Mouse (Mus musculus): ENCODE data around the gene Amdhd1. TPM values are rescaled to one million over a fixed set of nuclear protein-coding genes. Genes with fewer than 3 reads are reported as not detected.
A peak's percentile ranks its signal among the peaks of the same experiment; 100 is the strongest.

Gene Amdhd1
- not detected in 2 replicates for polyA plus RNA-seq (2014; fragmentation: Nextera tagmentation; extraction: Ambion mirVana)

DNA sequence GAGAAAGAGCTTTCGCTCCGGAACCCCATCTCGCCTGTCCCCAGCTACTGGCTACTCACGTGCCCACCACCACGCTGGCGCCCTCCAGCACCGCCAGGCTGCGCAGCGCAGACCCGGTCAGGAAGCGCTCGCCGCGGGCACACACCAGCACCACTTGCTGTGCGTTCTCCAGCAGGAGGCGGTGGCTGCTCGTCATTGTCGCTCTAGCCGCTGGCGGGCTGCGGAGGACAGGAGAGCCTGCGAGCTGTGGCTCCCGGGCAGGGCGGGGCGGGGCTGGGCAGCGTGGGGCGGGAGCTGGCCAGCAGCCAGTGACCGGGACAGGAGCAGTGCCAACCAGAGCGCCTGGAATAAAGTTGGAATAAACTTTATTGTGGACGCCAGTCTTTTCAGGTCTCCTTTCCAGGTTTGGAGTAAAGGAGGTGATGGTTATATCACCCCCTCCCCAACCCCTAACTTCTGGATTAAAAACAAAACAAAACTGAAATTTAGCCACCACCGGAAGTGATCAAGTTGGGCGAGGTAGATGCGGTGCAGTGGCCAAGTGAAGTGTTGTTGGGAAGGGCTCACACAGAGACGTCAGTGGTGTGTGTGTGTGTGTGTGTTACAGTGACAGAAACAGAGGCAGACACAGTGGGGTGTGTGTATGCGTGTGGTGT, at the start of gene Amdhd1:
Gene Amdhd1 (minus strand): TSS at position 259 of the 656 bp plus-strand sequence.
- Histone ChIP-seq H3K9ac (replicated peaks; ENCODE audit: low read depth, low read length) (0 out of 2 replicates have a peak within 1 kb of the TSS, but pooled peaks have one; percentile 12), H3K4me3 (ENCODE audit: low read depth, low read length) (peak within 1 kb of the TSS; percentile 27), H3K27ac (ENCODE audit: low read depth, low read length) (no peak within 1 kb of the TSS), H3K9me3 (ENCODE audit: control insufficient read depth, low read length) (no peaks in the 10 kb centered on the region), H3K27me3 (ENCODE audit: control insufficient read depth, insufficient read depth, low read length) (no peaks in the 10 kb centered on the region), H3K4me2 (ENCODE audit: low read depth, low read length) (peak within 1 kb of the TSS; percentile 63), H3K36me3 (ENCODE audit: control insufficient read depth, insufficient read depth, low read length) (no peaks in the 10 kb centered on the region), H3K4me1 (ENCODE audit: control insufficient read depth, insufficient read depth, low read length) (0 out of 2 replicates have a peak, but pooled peaks cover 6% of the 10 kb centered on the region)
- WGBS = 4% methylated on average over 35 of the region's 35 CpGs
- peak; percentile 93 for ATAC-seq (ENCODE audit: low read depth)

DNA sequence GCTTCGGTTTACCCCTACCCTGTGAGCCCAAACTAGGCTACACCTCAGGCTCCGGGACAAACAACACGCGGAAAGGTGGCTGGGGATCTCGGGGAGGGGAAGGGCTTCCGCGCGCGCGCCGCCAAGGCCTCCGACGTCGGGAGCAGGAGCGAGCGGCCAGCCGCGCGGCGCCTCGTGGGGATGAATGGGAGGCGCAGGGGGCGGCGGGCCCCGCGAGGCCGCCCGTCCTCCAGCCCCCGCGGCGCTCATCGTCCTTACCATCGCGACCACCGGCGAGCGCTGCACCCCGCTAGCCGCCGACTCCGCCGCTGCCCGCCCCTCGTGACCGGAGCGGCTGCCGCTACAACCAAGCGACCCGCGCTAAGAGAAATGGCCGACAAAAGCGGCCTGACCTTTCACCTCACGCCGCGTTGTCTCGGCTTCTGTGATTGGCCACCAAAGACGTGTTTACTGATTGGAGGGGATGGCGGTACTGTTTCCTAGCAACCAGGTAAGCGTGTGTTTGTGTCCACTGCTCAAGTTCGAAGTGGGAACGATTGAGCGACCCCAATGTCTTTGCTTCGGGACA, 49.5 kb upstream of the Amdhd1 start, which contains the start of gene Snrpf:
Gene Snrpf (minus strand): TSS at position 426 of the 568 bp plus-strand sequence.
- Histone ChIP-seq H3K36me3 (ENCODE audit: control insufficient read depth, insufficient read depth, low read length) (no peaks in the 10 kb centered on the region; the same call in 1 of the 2 replicates), H3K27me3 (ENCODE audit: control insufficient read depth, insufficient read depth, low read length) (no peaks in the 10 kb centered on the region; the same call in 1 of the 2 replicates), H3K4me2 (ENCODE audit: low read depth, low read length) (peak within 1 kb of the TSS; percentile 61), H3K9ac (replicated peaks; ENCODE audit: low read depth, low read length) (peak within 1 kb of the TSS; percentile 86), H3K9me3 (ENCODE audit: control insufficient read depth, low read length) (no peaks in the 10 kb centered on the region), H3K4me3 (ENCODE audit: low read depth, low read length) (peak within 1 kb of the TSS; percentile 79), H3K4me1 (ENCODE audit: control insufficient read depth, insufficient read depth, low read length) (peaks cover 9% of the 10 kb centered on the region), H3K27ac (ENCODE audit: low read depth, low read length) (peak within 1 kb of the TSS; percentile 83)
- ATAC-seq (ENCODE audit: low read depth) = peak; percentile 91
- under 1% methylated on average over 61 of the region's 63 CpGs for WGBS

DNA sequence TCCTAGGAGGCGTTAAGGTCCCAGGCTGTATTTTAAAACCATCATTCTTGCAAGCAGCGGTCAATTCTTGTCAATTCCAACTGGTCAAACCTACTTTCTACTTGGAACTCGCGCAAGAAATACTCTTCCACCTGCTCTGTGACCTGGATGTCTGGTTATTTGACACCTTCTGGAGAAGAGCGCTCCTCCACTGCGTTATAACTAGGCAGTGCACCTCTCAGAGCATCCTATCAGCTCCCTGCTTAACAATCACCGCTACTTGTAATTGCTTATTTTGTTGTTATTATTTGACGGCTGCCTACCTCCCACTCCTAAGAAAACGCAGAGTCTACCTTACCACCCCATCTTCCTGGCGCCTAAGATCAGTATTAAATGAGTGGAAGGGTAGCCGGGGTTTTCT, 49.0 kb upstream of the Amdhd1 start:
- Histone ChIP-seq H3K4me1 (ENCODE audit: control insufficient read depth, insufficient read depth, low read length) (peaks cover 9% of the 10 kb centered on the region), H3K36me3 (ENCODE audit: control insufficient read depth, insufficient read depth, low read length) (no peaks in the 10 kb centered on the region; the same call in 1 of the 2 replicates), H3K27ac (ENCODE audit: low read depth, low read length) (peak overlapping the region; percentile 83), H3K27me3 (ENCODE audit: control insufficient read depth, insufficient read depth, low read length) (no peaks in the 10 kb centered on the region; the same call in 1 of the 2 replicates), H3K9me3 (ENCODE audit: control insufficient read depth, low read length) (no peaks in the 10 kb centered on the region), H3K4me3 (ENCODE audit: low read depth, low read length) (peak overlapping the region; percentile 79), H3K4me2 (ENCODE audit: low read depth, low read length) (peak overlapping the region; percentile 54), H3K9ac (replicated peaks; ENCODE audit: low read depth, low read length) (peak overlapping the region; percentile 86)
- 0 out of 2 replicates have a peak, but pooled peaks have one; percentile 16 for ATAC-seq (ENCODE audit: low read depth)
- WGBS = under 1% methylated on average over 11 of the region's 11 CpGs

DNA sequence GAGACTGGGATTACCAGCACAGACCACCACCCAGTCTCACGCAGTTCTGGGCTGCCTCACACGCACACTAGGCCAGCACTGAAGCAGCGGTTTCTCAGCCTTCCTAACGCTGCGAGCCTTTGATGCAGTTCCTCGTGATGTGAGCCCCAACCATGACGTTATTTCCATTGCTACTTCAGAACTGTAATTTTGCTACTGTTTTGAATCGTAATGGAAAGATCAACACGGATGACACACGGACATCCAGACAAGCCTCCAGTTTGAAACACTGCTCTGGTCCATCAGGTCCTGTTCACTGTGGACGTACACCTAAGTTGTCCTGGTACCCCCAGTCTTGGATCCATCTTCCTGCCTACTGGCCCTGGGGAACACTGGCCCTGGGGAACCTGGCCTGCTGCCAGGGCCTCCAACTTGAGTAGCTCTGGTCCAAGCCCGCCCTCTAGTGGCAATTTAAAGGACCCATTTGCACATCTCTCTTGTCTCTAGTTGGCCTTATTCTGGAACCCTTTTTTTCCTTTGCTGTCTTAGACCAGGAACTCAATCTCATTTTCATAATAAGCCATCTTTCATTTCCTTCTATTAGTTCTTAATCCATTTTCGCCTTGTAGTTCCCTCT, 37.5 kb upstream of the Amdhd1 start:
- Histone ChIP-seq H3K9me3 (ENCODE audit: control insufficient read depth, low read length) (no peaks in the 10 kb centered on the region), H3K27ac (ENCODE audit: low read depth, low read length) (no peak overlapping the region), H3K4me1 (ENCODE audit: control insufficient read depth, insufficient read depth, low read length) (no peaks in the 10 kb centered on the region), H3K9ac (replicated peaks; ENCODE audit: low read depth, low read length) (no peak overlapping the region), H3K4me2 (ENCODE audit: low read depth, low read length) (no peak overlapping the region), H3K36me3 (ENCODE audit: control insufficient read depth, insufficient read depth, low read length) (peaks cover 9% of the 10 kb centered on the region), H3K27me3 (ENCODE audit: control insufficient read depth, insufficient read depth, low read length) (no peaks in the 10 kb centered on the region), H3K4me3 (ENCODE audit: low read depth, low read length) (no peak overlapping the region)
- no peak; the same call in 1 of the 2 replicates for ATAC-seq (ENCODE audit: low read depth)
- WGBS = 70% methylated on average over 13 of the region's 13 CpGs

DNA sequence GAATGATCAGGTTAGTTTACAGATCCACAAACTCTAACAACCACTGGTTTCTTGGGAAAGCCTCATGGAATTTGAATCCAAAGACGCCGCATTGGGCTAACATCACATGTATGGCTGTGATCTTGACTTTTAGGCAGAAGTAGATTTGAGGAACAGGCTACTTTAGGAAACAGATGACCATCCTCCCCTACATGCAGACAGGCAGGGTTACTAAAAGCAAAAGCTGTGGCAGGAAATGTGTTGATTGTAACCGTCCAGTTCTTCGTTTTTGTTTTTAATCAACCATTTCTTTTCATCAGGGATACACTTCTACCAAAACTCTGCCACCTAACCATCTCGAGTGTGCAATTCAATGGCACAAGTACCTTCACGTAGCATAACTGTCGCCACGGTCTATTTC, 36.1 kb upstream of the Amdhd1 start:
- Histone ChIP-seq H3K27me3 (ENCODE audit: control insufficient read depth, insufficient read depth, low read length) (no peaks in the 10 kb centered on the region), H3K9ac (replicated peaks; ENCODE audit: low read depth, low read length) (no peak overlapping the region), H3K4me1 (ENCODE audit: control insufficient read depth, insufficient read depth, low read length) (no peaks in the 10 kb centered on the region), H3K36me3 (ENCODE audit: control insufficient read depth, insufficient read depth, low read length) (no peaks in the 10 kb centered on the region), H3K4me2 (ENCODE audit: low read depth, low read length) (no peak overlapping the region), H3K4me3 (ENCODE audit: low read depth, low read length) (no peak overlapping the region), H3K27ac (ENCODE audit: low read depth, low read length) (no peak overlapping the region), H3K9me3 (ENCODE audit: control insufficient read depth, low read length) (no peaks in the 10 kb centered on the region)
- WGBS = 94% methylated on average over 8 of the region's 8 CpGs
- no peak for ATAC-seq (ENCODE audit: low read depth)

DNA sequence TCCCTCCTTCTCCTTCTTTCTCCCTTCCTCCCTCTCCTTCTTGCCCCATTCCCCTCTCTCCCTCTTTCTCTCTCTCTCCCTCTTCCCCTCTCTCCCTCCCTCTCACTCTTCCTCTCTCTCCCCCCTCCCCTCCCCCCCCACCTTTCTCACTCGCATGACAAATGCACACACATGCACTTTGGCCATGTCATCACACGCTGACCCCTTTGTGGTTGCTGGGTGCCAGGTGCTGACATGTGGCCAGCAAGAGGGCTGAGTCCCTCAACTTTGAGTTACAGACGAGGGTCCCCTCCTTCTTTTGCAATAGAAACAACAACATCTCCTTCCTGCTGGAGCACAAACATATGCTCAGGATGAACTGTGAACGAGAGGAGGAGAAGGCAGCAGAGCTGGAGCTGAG, 35.1 kb upstream of the Amdhd1 start:
- no peaks in the 10 kb centered on the region for H3K4me1 ChIP-seq (ENCODE audit: control insufficient read depth, insufficient read depth, low read length)
- WGBS = 66% methylated on average over 4 of the region's 4 CpGs
- no peaks in the 10 kb centered on the region for H3K9me3 ChIP-seq (ENCODE audit: control insufficient read depth, low read length)
- no peak overlapping the region for H3K4me2 ChIP-seq (ENCODE audit: low read depth, low read length)
- no peak for ATAC-seq (ENCODE audit: low read depth)
- no peak overlapping the region for H3K4me3 ChIP-seq (ENCODE audit: low read depth, low read length)
- no peak overlapping the region for H3K9ac ChIP-seq (replicated peaks; ENCODE audit: low read depth, low read length)
- H3K27ac ChIP-seq (ENCODE audit: low read depth, low read length) = no peak overlapping the region
- H3K27me3 ChIP-seq (ENCODE audit: control insufficient read depth, insufficient read depth, low read length) = no peaks in the 10 kb centered on the region
- no peaks in the 10 kb centered on the region for H3K36me3 ChIP-seq (ENCODE audit: control insufficient read depth, insufficient read depth, low read length)

DNA sequence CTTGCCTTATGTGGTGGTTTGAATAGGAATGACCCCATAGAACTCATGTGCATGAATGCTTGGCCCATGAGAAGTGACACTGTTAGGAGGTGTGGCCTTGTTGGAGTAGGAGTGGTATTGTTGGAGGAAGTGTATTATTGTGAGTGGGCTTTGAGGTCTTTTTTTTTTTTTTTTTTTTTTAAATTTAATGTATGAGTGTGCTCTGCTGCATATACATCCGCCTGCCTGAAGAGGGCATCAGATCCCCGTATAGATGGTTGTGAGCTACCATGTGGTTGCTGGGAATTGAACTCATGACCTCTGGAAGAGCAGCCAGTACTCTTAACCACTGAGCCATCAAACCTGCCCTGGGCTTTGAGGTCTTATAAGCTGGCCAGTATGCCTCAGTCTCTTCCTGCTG, 32.4 kb upstream of the Amdhd1 start:
- WGBS = 49% methylated on average over 2 of the region's 2 CpGs

DNA sequence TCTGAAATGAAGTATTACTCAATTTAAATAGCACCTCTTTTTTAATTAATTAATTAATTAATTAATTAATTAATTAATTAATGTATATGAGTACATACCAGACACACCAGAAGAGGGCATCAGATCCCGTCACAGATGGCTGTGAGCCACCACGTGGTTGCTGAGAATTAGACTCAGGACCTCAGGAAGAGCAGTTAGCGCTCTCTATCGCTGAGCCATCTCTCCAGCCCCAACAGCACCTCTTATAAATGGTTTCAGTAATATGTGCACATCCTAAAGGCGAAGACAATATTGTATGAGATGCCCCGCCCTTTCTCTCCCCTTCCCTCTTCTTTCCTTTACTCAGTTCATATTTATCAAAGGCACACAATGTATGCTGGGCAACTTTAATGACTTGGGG, 28.8 kb upstream of the Amdhd1 start:
- no peak overlapping the region for H3K4me3 ChIP-seq (ENCODE audit: low read depth, low read length)
- no peak overlapping the region for H3K27ac ChIP-seq (ENCODE audit: low read depth, low read length)
- no peak for ATAC-seq (ENCODE audit: low read depth)
- H3K4me1 ChIP-seq (ENCODE audit: control insufficient read depth, insufficient read depth, low read length) = no peaks in the 10 kb centered on the region
- no peaks in the 10 kb centered on the region for H3K9me3 ChIP-seq (ENCODE audit: control insufficient read depth, low read length)
- H3K4me2 ChIP-seq (ENCODE audit: low read depth, low read length) = no peak overlapping the region
- H3K9ac ChIP-seq (replicated peaks; ENCODE audit: low read depth, low read length) = no peak overlapping the region
- WGBS = 93% methylated on average over 6 of the region's 6 CpGs
- H3K36me3 ChIP-seq (ENCODE audit: control insufficient read depth, insufficient read depth, low read length) = no peaks in the 10 kb centered on the region
- H3K27me3 ChIP-seq (ENCODE audit: control insufficient read depth, insufficient read depth, low read length) = no peaks in the 10 kb centered on the region

More for the DNA sequence above, 32.4 kb upstream of the Amdhd1 start:
- no peaks in the 10 kb centered on the region for H3K9me3 ChIP-seq (ENCODE audit: control insufficient read depth, low read length)
- no peaks in the 10 kb centered on the region for H3K4me1 ChIP-seq (ENCODE audit: control insufficient read depth, insufficient read depth, low read length)
- no peak overlapping the region for H3K4me2 ChIP-seq (ENCODE audit: low read depth, low read length)
- H3K9ac ChIP-seq (replicated peaks; ENCODE audit: low read depth, low read length) = no peak overlapping the region
- no peak for ATAC-seq (ENCODE audit: low read depth)
- H3K27me3 ChIP-seq (ENCODE audit: control insufficient read depth, insufficient read depth, low read length) = no peaks in the 10 kb centered on the region
- no peak overlapping the region for H3K4me3 ChIP-seq (ENCODE audit: low read depth, low read length)
- no peaks in the 10 kb centered on the region for H3K36me3 ChIP-seq (ENCODE audit: control insufficient read depth, insufficient read depth, low read length)
- H3K27ac ChIP-seq (ENCODE audit: low read depth, low read length) = no peak overlapping the region

All from neural tube, embryonic 14.5 days (tissue).